Mouse (Mus musculus) cortical plate, adult 2 months (tissue): Measurements from ENCODE around the gene Fundc2. TPM values are rescaled to one million over a fixed set of nuclear protein-coding genes. Genes with fewer than 3 reads are reported as not detected.

Source experiments
- H3K27ac ChIP-seq: fragments of 200-500 bp; 2 replicates; pipeline ENCODE4 v1.5.1; 2012; ENCODE audit warnings: low read length, control low read depth, inconsistent platforms; ENCODE audit not compliant: insufficient read depth
- H3K4me1 ChIP-seq: fragments of 200-500 bp; 2 replicates; pipeline ENCODE4 v1.6.1; 2011; ENCODE audit warnings: low read length; ENCODE audit not compliant: control insufficient read depth, insufficient read depth
- H3K4me3 ChIP-seq: fragments of 200-500 bp; 2 replicates; pipeline ENCODE4 v1.5.1; 2011; ENCODE audit warnings: mild to moderate bottlenecking, low read length, control low read depth; ENCODE audit not compliant: insufficient read depth
- CTCF ChIP-seq: fragments of 200-500 bp; IDR thresholded peaks from 2 replicates; pipeline ENCODE4 v1.5.1; 2011; ENCODE audit warnings: mild to moderate bottlenecking, control low read depth, low read length; ENCODE audit not compliant: insufficient read depth; ENCODE audit errors: extremely low read depth
- POLR2A ChIP-seq: fragments of 200-500 bp; IDR thresholded peaks from 2 replicates; pipeline ENCODE4 v1.6.1; 2011; ENCODE audit warnings: mild to moderate bottlenecking, low read length, control low read depth; ENCODE audit not compliant: insufficient read depth; ENCODE audit errors: extremely low read depth
- polyA plus RNA-seq: library from polyadenylated mRNA; depleted of rRNA; stranded (reverse); fragments of >200 nt; gene quantifications from 2 replicates; pipeline ENCODE4 v1.2.3, GENCODE M21; 2012; rRNA removed

Fundc2 gene
- polyA plus RNA-seq, 1 experiment = 27.5 TPM

- TF ChIP-seq POLR2A = no peak
- TF ChIP-seq CTCF = no peak
- no peak overlapping the region for H3K4me3 ChIP-seq
These were observed 27.5 kb downstream of the Fundc2 start for GRCm38 (mm10) chrX:75409711-75410110.

GRCm38 (mm10) chrX:75415936-75416785 is 34.0 kb downstream of the Fundc2 start, which contains the start of the genes Cmc4, Mtcp1 and Brcc3:
Gene Cmc4, minus strand, starts transcription at chrX:75416584.
Gene Mtcp1, minus strand, starts transcription at chrX:75416588.
Gene Brcc3, plus strand, starts transcription at chrX:75416628.
- Histone ChIP-seq H3K4me1 (no peaks in the 10 kb centered on the region), H3K4me3 (peak within 1 kb of the TSS; percentile 83), H3K27ac (peak within 1 kb of the TSS; percentile 83)
- TF ChIP-seq CTCF = no peak
- peak; percentile 74 for TF ChIP-seq POLR2A

More at GRCm38 (mm10) chrX:75409711-75410110, 27.5 kb downstream of the Fundc2 start:
- Histone ChIP-seq H3K4me1 (no peaks in the 10 kb centered on the region), H3K27ac (no peak overlapping the region)

Other genes starting within 250 kb of the Fundc2 start
- gene Smim9, start 218.6 kb upstream of the Fundc2 start, polyA plus RNA-seq = not detected in 2 replicates
- 0.79 and 0.85 TPM in 2 replicates for gene F8, start 216 bp downstream of the Fundc2 start, polyA plus RNA-seq
- 14.2 and 15.2 TPM in 2 replicates for gene Cmc4, start 34.2 kb downstream of the Fundc2 start, polyA plus RNA-seq
- 6.3 TPM in 2 replicates for gene Mtcp1, start 34.2 kb downstream of the Fundc2 start, polyA plus RNA-seq
- 20.7 and 22.0 TPM in 2 replicates for gene Brcc3, start 34.2 kb downstream of the Fundc2 start, polyA plus RNA-seq
- 56.7 and 57.7 TPM in 2 replicates for gene Vbp1, start 131.9 kb downstream of the Fundc2 start, polyA plus RNA-seq
- 20.1 and 21.5 TPM in 2 replicates for gene Rab39b, start 195.8 kb downstream of the Fundc2 start, polyA plus RNA-seq